Mouse (Mus musculus) small intestine, adult 2 months (tissue): ENCODE measurements around the gene Upk1b. TPM values are rescaled to one million over a fixed set of nuclear protein-coding genes. Genes with fewer than 3 reads are reported as not detected.

Experiments
- H3K27ac ChIP-seq: fragments of 200-500 bp; 2 replicates; pipeline ENCODE4 v1.5.1; 2012; ENCODE audit warnings: low read depth, low read length, control low read depth, inconsistent platforms; ENCODE audit not compliant: insufficient read depth
- H3K27me3 ChIP-seq: fragments of 200-500 bp; 2 replicates; pipeline ENCODE4 v1.6.1; 2012; ENCODE audit warnings: mild to moderate bottlenecking, moderate library complexity, low read length, inconsistent platforms; ENCODE audit not compliant: control insufficient read depth, insufficient read depth
- H3K36me3 ChIP-seq: fragments of 200-500 bp; 2 replicates; pipeline ENCODE4 v1.6.1; 2012; ENCODE audit warnings: mild to moderate bottlenecking, low read length, control low read depth, inconsistent platforms; ENCODE audit not compliant: control insufficient read depth, insufficient read depth
- H3K4me1 ChIP-seq: fragments of 200-500 bp; 2 replicates; pipeline ENCODE4 v1.6.1; 2012; ENCODE audit warnings: low read length, inconsistent platforms, mixed read lengths; ENCODE audit not compliant: control insufficient read depth, insufficient read depth, insufficient read length
- H3K4me3 ChIP-seq: fragments of 200-500 bp; 2 replicates; pipeline ENCODE4 v1.5.1; 2012; ENCODE audit warnings: low read depth, mild to moderate bottlenecking, control low read depth, inconsistent platforms, low read length, moderate library complexity
- CTCF ChIP-seq: fragments of 200-500 bp; IDR thresholded peaks from 2 replicates; pipeline ENCODE4 v1.5.1; 2012; ENCODE audit warnings: low read depth, mild to moderate bottlenecking, control low read depth, inconsistent platforms, low read length, moderate library complexity, mixed read lengths; ENCODE audit not compliant: insufficient replicate concordance, insufficient read length; ENCODE audit errors: extremely low read depth
- POLR2A ChIP-seq: fragments of 200-500 bp; IDR thresholded peaks from 2 replicates; pipeline ENCODE4 v1.6.1; 2012; ENCODE audit warnings: low read depth, mild to moderate bottlenecking, control low read depth, inconsistent platforms, low read length, moderate library complexity
- WGBS: fragments of 180-500 bp; shearing (Covaris S2); methylation state at CpG from one replicate; pipeline ENCODE4 v1.1.7; 2018; 5-methylcytosine and 5-hydroxymethylcytosine counted together
- polyA plus RNA-seq: library from polyadenylated mRNA; depleted of rRNA; stranded (reverse); fragments of >200 nt; gene quantifications from 2 replicates; pipeline ENCODE4 v1.2.3, GENCODE M21; 2012; rRNA removed

Gene Upk1b
- polyA plus RNA-seq, 1 experiment: 4.2 TPM

DNA sequence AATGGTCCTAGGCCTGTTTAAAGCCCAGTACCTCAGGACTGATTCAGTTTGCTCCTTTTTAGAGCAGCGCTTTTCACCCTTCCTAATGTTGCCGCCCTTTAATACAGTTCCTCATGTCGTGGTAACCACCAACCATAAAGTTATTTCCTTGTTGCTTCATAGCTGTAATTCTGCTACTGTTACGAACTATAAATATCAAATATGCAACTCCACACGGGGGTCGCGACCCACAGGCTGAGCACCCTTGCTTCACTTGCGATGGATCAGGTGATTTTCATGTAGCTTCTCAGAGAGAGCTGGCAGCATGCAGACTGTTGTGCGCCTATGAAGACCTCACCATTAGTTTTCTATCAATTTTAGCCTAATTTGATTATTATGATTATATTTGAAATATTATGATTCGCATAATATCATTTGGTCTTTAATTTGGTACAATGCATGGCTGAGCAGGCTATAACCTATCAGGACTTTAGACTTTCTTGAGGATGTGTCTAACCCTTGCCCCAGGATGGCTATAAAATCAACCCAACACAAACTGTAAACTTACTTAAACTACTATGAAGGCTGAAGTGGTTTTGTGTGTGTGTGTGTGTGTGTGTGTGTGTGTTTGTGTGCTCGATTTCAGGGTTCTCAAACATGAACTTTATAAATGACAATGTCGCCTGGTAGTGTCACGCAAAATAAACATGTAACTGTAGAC, 58.8 kb downstream of the Upk1b start:
- Histone ChIP-seq H3K4me1 (peaks cover 7% of the 10 kb centered on the region; the same call in 1 of the 2 replicates), H3K27ac (peak overlapping the region; percentile 73), H3K4me3 (no peak overlapping the region), H3K27me3 (no peaks in the 10 kb centered on the region), H3K36me3 (no peaks in the 10 kb centered on the region)
- WGBS: 55% methylated on average over 13 of the region's 13 CpGs
- TF ChIP-seq POLR2A (no peak), CTCF (no peak)

DNA sequence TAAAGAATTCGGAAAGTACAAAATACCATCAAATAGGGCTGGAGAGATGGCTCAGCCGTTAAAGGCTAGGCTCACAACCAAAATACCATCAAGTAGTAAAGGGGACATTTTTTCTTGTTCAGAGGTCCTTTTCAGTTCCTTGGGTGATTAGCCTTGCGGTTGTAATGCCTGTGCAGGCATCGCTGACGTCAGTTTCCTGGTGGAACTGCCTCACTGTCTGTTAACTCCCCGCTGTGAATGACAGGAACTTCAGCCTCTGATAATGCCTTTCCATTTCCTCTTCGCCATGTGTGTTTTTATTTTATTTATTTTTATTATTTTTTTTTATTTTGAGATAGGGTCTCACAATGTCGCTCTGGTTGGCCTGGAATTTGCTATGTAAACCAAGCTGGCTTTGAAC, 69.2 kb downstream of the Upk1b start:
- WGBS: 55% methylated on average over 8 of the region's 8 CpGs
- H3K4me3 ChIP-seq: no peak overlapping the region
- no peaks in the 10 kb centered on the region for H3K4me1 ChIP-seq
- no peak overlapping the region for H3K27ac ChIP-seq
- H3K36me3 ChIP-seq: no peaks in the 10 kb centered on the region
- TF ChIP-seq CTCF (no peak), POLR2A (no peak)
- H3K27me3 ChIP-seq: peaks cover 2% of the 10 kb centered on the region; the same call in 1 of the 2 replicates

GRCm38 (mm10) chr16:38729610-38730288, 70.4 kb downstream of the Upk1b start:
- Histone ChIP-seq H3K27me3 (peaks cover 2% of the 10 kb centered on the region; the same call in 1 of the 2 replicates), H3K4me3 (no peak overlapping the region)

GRCm38 (mm10) chr16:38729139-38729538, 71.0 kb downstream of the Upk1b start:
- WGBS: 72% methylated on average over 6 of the region's 6 CpGs
- H3K4me3 ChIP-seq: no peak overlapping the region
- H3K27ac ChIP-seq: no peak overlapping the region
- no peaks in the 10 kb centered on the region for H3K36me3 ChIP-seq
- TF ChIP-seq CTCF: no peak
- no peak for TF ChIP-seq POLR2A
- H3K4me1 ChIP-seq: no peaks in the 10 kb centered on the region
- H3K27me3 ChIP-seq: peaks cover 2% of the 10 kb centered on the region; the same call in 1 of the 2 replicates

More at GRCm38 (mm10) chr16:38729610-38730288, 70.4 kb downstream of the Upk1b start:
- H3K4me1 ChIP-seq: no peaks in the 10 kb centered on the region
- H3K27ac ChIP-seq: no peak overlapping the region
- no peak for TF ChIP-seq CTCF
- no peak for TF ChIP-seq POLR2A
- no peaks in the 10 kb centered on the region for H3K36me3 ChIP-seq
- 33% methylated on average over 15 of the region's 15 CpGs for WGBS

DNA sequence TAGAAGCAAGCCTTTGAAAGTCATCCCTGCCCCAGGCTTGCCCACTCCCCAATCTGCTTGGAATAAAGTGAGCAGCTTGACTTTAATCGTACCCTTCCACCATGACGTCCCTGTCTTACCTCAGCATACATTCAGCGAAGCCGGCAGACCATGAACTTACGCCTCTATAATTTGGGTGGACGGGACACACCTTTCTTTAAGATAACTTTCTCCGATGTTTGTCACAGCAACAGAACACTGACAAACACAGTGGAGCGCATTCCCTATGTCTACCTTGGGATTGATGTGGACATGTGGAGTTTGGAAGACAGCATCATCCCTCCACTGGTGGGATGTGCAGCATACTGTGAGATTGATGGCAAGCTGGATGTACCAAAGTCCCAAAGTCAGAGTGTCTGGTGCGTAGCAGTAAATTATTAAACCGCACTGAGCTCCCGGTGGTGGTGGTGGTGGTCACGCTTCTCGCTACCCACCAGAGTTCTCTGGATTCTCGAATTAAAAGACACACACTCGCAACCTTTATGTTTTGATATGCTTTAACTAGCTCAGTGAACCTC, 71.5 kb downstream of the Upk1b start:
- Histone ChIP-seq H3K36me3 (no peaks in the 10 kb centered on the region), H3K27me3 (no peaks in the 10 kb centered on the region; the same call in 1 of the 2 replicates), H3K4me1 (no peaks in the 10 kb centered on the region), H3K27ac (no peak overlapping the region), H3K4me3 (no peak overlapping the region)
- TF ChIP-seq CTCF: no peak
- no peak for TF ChIP-seq POLR2A
- 89% methylated on average over 15 of the region's 15 CpGs for WGBS

GRCm38 (mm10) chr16:38724974-38725373, 75.2 kb downstream of the Upk1b start:
- no peak for TF ChIP-seq CTCF
- no peak for TF ChIP-seq POLR2A
- 45% methylated on average over 13 of the region's 13 CpGs for WGBS
- Histone ChIP-seq H3K4me1 (no peaks in the 10 kb centered on the region), H3K36me3 (no peaks in the 10 kb centered on the region), H3K27ac (no peak overlapping the region), H3K27me3 (no peaks in the 10 kb centered on the region), H3K4me3 (no peak overlapping the region)

DNA sequence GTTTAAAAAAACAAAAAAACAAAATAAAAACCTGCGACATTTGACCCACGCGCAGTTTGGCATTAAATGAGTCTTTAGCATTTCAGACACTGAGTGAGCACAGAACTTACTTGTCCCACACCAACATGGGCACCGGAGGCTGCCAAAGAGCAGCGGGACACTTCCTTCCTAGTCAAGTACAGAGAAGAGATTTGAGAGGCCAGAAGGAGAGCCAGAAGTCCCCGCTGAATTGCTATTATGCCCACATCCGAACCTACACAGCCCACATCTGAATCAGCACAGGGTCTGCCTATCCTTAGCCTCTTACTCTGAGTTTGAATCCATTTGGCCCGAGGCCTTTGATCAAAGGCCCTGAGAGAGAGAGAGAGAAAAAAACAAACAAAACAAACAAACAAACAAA, 75.9 kb downstream of the Upk1b start:
- WGBS: 75% methylated on average over 8 of the region's 8 CpGs
- TF ChIP-seq CTCF (no peak), POLR2A (no peak)
- Histone ChIP-seq H3K4me3 (no peak overlapping the region), H3K27me3 (no peaks in the 10 kb centered on the region), H3K36me3 (no peaks in the 10 kb centered on the region), H3K4me1 (no peaks in the 10 kb centered on the region), H3K27ac (peak overlapping the region; percentile 22; the same call in 1 of the 2 replicates)

Other genes starting within 250 kb of the Upk1b start
- gene Tmem39a, start 241.6 kb downstream of the Upk1b start, polyA plus RNA-seq: 20.5 and 29.2 TPM in 2 replicates
- 2.0 and 4.0 TPM in 2 replicates for gene Arhgap31, start 87.1 kb downstream of the Upk1b start, polyA plus RNA-seq
- gene B4galt4, start 58.1 kb downstream of the Upk1b start, polyA plus RNA-seq: 5.1 and 8.7 TPM in 2 replicates
- gene 4930435E12Rik, start 28.4 kb upstream of the Upk1b start, polyA plus RNA-seq: not detected in 2 replicates
- gene Igsf11, start 92.3 kb upstream of the Upk1b start, polyA plus RNA-seq: 0.41 and 0.85 TPM in 2 replicates